Mouse (Mus musculus) inflammation-experienced regulatory T-cells, adult 6 months (primary cell): Measurements from ENCODE around the gene C330007P06Rik. TPM values are rescaled to one million over a fixed set of nuclear protein-coding genes. Genes with fewer than 3 reads are reported as not detected.

ENCODE experiments used
- ATAC-seq: one replicate; pipeline ENCODE4 v1.8.0; 2017
- polyA plus RNA-seq, 3 experiments: library from polyadenylated mRNA; unstranded; fragments of 100-300 nt; shearing (Covaris generic); gene quantifications; one replicate each; pipeline ENCODE4 v1.2.1; 2017

The C330007P06Rik gene
- polyA plus RNA-seq, 3 experiments from 2014 or later = 26.9 to 28.7 (median 27.7) TPM

DNA sequence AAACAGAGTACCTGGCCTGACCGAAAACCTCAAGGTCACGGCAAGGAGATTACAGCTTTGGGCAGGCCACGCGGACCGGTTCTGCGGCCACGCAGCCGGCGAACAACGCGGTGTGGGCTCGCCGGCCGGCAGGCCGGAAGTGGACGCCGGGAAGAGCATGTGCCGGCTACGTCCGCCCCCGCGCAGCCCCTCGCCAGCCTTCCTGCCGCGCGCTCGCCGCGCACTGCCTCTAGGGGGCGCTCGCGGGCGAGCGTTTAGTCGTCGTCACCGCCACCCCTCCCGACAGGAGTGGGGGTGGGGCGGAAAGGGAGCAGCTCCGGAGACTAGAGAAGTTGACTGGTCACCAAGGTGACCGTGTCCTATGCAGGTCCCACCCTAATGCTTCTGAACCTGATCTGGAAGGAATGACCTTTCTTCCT lies 77.7 kb downstream of the C330007P06Rik start:
- ATAC-seq = peak; percentile 47

GRCm38 (mm10) chrX:36795424-36796162 lies 78.3 kb downstream of the C330007P06Rik start, which contains the start of gene Slc25a5:
Gene Slc25a5 (plus strand): TSS chrX:36795651.
- peak; percentile 92 for ATAC-seq

- ATAC-seq = no peak
Measured at GRCm38 (mm10) chrX:36794571-36794970, 79.3 kb downstream of the C330007P06Rik start.

- no peak for ATAC-seq
Measured at GRCm38 (mm10) chrX:36789360-36789759, 84.6 kb downstream of the C330007P06Rik start.

DNA sequence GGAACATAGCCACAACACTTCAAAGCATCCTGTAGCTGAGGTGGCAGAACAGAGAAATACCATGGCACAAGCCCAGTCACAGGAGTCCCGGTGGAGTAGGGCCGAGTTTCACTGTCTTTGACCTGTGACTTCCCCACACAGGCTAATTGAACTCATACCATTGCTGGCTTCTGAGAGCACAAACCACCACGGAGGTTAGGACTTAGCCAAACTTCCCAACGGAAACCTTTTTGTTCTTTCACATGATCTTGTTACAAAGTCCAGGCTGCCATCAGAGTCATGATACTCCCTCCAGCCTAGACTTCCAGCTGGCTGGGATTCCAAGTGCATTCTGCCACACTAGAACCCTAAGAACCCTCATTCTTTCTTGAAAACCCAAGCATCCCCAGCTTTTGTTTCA lies 96.2 kb downstream of the C330007P06Rik start:
- no peak for ATAC-seq

DNA sequence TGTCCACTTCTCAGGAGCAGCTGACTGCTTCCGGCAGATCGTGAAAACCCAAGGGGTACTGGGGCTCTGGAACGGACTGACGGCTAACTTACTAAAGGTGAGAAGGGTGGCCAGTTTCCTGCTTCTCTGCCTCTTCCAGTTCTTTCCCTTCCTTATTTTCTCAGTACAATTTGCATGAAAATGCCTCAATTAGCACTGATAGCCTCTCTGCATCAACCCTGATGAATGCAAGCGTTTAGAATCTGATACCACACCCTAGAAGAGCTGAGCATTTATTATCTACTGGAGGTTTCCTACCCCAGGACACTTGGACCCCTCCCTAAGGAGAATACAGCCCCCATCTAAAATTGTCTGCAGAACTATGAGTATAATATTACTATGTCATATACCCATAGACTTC lies 98.4 kb downstream of the C330007P06Rik start:
- no peak for ATAC-seq

Other genes starting within 250 kb of the C330007P06Rik start
- gene Akap17b, start 228.7 kb downstream of the C330007P06Rik start, polyA plus RNA-seq = 1 to 10 TPM in 1 of 3 experiments, under 1 TPM in 2; 0.58 to 1.3 (median 0.79) TPM
- under 1 TPM in 2 of 3 experiments, not detected in 1; 0.47 to 0.50 TPM for gene Slc25a43, start 130.5 kb downstream of the C330007P06Rik start, polyA plus RNA-seq
- 1,000 to 10,000 TPM; 1,142 to 1,516 (median 1,275) TPM for gene Slc25a5, start 78.5 kb downstream of the C330007P06Rik start, polyA plus RNA-seq
- 100 to 1,000 TPM; 124 to 197 (median 127) TPM for gene Ube2a, start 211 bp downstream of the C330007P06Rik start, polyA plus RNA-seq
- gene Nkrf, start 28.8 kb upstream of the C330007P06Rik start, polyA plus RNA-seq = 1 to 10 TPM; 1.5 to 5.6 (median 2.7) TPM
- 100 to 1,000 TPM; 122 to 151 (median 141) TPM for gene Sept6, start 117.7 kb upstream of the C330007P06Rik start, polyA plus RNA-seq
- not detected for gene Sowahd, start 174.7 kb upstream of the C330007P06Rik start, polyA plus RNA-seq
- gene Rpl39, start 211.3 kb upstream of the C330007P06Rik start, polyA plus RNA-seq = 1,000 to 10,000 TPM in 1 of 3 experiments, 100 to 1,000 TPM in 2; 704 to 1,016 (median 774) TPM
- 10 to 100 TPM; 38.3 to 47.1 (median 39.0) TPM for gene Upf3b, start 236.2 kb upstream of the C330007P06Rik start, polyA plus RNA-seq